Mouse (Mus musculus): ENCODE results near the gene Tc2n. TPM values are rescaled to one million over a fixed set of nuclear protein-coding genes. Genes with fewer than 3 reads are reported as not detected.

Gene Tc2n
- polyA plus RNA-seq, 1 experiment from 2014 or later = 0.11 TPM

Other genes with a start within 250 kb of the Tc2n start
- 7.9 and 13.5 TPM in 2 replicates for gene Fbln5, start 100.5 kb upstream of the Tc2n start, polyA plus RNA-seq (2015; fragmentation: Nextera tagmentation; extraction: Ambion mirVana)
- 21.9 and 22.4 TPM in 2 replicates for gene Trip11, start 194.7 kb upstream of the Tc2n start, polyA plus RNA-seq (2015; fragmentation: Nextera tagmentation; extraction: Ambion mirVana)
- 14.3 and 14.4 TPM in 2 replicates for gene Atxn3, start 239.7 kb upstream of the Tc2n start, polyA plus RNA-seq (2015; fragmentation: Nextera tagmentation; extraction: Ambion mirVana)

All from forebrain, embryonic 16.5 days (tissue).